Mouse (Mus musculus) 416B (cell line): ENCODE measurements at regions not wholly inside any gene's neighbourhood (a gene's known extent, or its start where the extent isn't known, plus 50 kb on each side); places are given as distances from the start of the nearest gene placed in this dataset.

Experiments used
- DNase-seq: peaks from one replicate; pipeline ENCODE4 v3.0.0; 2011; ENCODE audit warnings: low read depth

DNA sequence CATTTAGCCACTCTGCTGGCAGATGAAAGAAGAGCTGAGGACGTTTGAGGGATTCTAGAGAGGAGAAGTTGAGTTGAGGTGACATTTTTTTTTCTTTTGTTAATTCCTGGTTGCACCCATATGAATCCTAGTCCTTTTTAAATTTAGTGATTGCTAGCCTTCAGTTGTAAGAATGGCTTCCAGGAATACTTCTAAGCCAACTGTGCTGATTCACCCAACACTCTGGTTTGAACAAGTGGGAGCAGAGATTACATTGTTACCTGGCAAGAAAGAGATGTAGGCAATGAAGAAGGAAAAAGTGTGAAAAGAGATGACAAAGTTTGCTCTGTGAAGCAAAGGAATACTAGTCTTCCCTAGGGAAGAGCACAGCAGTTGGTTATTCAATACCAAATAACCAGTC is 261.1 kb upstream of the Kcnq5 start:
- DNase-seq, result no peak

DNA sequence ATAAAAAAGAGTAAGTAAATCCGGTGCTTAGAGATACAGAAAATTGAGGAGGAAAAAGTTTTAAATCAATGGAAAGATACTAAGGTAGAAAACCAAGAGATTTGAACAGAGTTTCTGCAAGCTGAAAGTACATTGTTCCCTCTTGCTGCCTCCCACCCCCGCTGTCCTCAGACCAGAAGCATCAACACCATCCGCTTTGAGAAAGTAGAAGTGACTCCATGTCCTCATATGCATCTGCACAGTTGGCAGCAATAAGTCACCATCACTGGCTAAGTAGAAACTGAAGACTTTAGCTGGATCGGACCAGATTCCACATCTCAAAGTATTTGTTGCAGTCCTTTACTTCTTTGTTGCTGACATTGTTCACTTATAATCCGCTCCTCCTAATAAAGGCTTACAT is 250.1 kb upstream of the Kcnq5 start:
- DNase-seq, result no peak

DNA sequence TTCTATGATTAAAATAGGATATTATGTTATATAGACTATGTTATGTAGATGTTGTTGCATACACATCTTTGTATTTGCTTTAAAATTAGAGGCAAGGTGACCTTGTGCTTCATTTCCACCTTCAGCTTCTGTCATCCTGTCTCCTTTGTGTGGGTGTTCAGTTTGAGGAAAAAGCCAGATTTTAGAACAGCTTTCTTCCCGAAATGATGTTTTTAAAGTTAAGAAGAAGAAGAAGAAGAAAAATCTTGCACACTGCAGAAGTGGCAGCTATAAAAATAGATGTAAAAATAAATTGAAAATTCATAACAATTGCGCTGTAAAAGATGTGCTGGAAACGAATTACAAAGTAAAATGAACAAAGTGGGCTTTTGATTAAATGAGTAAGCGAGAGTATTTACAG is 249.5 kb upstream of the Kcnq5 start:
- DNase-seq, result no peak

DNA sequence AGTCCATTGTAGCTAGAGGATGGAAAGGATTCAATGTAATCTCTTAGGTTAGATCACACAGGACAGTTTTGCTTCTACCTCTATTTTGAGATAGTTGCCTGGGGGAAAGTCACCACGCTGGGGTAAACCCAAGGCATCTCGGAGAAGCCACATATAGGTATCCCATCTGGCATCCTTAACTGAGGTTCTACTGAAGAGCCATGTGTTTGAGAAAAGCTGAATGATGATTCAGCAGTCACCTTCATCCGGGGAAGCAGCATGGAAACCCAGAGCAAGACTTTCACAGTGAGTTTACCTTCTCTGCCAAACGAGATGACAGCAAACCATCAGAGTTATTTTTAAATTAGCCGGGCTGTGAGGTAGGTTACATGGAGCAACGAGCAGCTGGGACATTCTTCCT is 248.9 kb upstream of the Kcnq5 start:
- no peak for DNase-seq

DNA sequence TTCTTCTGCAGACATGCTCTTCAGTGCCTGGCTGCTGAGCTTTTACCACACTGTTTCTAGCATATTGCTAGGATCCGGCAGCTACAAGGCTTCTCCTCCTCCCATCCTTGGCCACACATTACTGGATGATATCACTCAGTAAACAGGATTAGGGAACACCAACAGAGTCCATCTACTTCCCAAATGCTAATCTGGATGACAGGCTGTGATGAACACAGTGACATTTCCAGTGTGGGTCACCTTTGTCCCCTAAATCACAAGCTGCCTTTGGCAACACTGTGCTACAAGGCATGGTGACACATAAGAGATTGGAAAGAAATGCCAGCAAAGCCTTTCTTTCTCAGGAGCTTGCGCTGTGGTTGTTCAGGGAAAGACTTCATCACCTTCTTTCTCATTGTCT is 246.5 kb upstream of the Kcnq5 start:
- DNase-seq, result no peak

DNA sequence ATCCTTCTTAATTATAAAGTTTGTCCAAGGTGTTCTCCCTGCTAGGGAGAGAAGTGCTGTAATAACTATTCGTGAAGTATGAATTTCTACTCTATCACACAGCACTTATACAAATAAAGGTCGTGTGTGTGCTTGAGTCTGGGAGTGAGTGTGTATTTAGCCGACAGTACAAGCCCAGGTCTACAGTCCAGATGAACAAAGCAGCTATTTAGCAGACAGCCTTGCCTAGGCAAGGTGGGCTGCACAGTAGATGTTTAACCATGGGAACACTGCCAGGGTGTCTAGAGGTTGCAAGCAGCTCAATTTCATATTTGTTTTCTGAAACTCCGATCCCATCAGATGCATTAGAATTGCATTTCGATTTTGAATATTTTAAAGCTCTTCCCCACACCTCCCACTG is 245.2 kb upstream of the Kcnq5 start:
- DNase-seq, result no peak

DNA sequence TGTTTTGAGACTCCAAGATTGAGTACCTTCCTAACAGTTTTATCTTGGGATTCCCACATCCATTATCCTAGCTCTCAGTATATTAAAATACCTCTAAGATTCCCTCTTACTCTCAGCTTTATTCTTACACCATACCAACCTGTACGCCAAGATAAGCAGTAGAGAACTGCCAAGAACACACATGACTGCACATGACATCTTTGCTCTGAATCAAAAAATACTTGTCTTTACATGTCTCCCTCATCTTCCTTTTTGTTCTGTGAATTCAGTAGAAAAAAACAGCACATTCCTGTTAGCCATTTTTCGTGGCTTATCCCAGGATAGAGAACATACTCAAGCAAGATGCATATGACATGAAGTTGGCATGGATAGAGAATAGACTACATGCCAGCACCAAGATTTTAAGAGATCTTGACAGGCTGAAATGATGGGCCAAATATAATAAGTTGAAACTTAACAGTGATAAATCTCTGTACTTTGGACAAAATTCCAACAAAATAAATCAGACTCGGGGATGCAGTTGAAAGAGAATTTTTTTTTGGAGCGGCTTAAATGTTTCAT is 206.0 kb upstream of the Kcnq5 start:
- no peak for DNase-seq

DNA sequence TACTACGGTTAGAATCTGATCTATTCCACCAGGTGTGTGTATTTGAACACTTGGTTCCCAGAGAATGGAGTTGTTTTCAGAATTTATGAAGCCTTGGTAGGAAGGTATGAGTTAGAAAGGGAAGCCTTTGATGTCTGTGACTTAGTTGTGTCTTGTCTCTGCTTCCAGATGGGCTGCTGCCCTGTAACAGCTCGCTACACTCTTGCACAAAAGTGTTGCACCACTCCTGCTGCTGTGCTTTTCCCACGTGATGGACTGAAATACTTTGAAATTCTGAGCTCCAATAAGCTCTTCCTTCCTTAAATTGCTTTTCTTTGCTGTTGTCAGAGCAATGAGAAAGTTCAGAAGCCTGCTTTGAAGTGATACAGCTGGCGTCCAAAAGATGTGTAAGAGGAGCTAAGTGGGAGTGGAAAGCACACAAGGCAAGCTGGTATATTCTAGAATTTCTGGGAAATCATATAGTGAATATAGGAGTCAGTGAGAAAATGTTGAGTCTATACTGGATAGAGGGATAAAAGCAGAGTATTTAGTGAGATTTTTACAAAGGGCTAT is 174.9 kb upstream of the Kcnq5 start:
- DNase-seq, result no peak

DNA sequence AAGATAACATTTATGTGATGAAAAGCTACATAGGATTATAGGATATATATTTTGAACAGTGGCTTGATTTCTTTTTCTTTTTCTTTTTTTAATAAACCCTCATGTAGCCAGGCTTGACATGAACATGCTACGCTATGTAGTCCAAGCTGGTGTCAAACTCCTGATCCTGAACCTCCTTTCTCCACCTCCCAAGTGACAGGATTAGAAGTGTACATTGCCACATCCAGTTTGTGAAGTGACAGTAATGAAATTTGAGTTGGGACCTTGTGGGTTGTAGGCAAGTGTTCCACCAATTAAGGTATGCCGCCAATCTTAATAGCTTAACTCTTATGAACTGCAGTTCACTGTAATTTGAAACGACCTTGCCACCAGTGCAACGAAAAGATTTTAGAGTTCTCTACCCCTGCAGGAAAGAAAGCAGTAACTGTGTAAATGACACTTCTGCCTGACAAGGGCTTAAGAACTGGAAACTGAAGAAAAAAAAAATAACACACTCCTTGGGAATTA is 156.6 kb upstream of the Kcnq5 start:
- DNase-seq, result no peak

DNA sequence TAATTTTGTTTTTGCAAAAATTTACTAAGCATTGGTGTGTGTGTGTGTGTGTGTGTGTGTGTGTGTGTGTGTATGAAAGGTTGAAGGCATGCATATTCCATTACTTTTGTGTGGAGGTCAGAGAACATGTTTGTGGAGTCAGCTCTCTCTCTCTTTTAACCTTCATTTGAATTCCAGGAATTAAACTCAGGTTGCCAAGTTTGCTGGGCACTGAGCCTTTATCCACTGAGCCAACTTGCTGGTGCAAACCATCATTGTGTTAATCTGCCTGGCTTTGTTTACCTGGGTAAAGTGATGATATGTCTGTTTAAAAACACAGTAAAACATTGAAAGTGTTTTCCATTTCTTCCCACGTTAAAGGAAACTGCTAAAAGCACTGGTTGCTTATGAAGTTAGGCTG is 154.7 kb upstream of the Kcnq5 start:
- DNase-seq, result no peak

DNA sequence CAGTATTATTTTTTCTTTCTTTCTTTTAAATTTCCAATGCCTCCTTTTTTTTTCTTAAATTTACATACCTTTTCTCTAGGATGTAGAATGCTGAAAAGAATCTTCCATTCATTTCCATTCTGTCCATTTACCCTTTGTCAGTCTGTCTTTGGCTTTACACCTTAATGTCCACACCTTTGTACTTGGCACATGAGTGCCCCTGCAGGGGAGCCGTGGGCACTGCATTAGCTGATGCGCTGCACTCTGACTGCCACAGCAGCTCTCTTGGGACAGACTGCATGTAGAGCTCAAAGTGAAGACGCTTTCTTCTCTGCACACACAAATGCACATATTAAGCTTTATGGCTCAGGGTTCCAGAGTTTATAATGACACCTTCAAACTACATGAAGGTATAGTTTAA is 143.8 kb upstream of the Kcnq5 start:
- DNase-seq, result peak; percentile 9

DNA sequence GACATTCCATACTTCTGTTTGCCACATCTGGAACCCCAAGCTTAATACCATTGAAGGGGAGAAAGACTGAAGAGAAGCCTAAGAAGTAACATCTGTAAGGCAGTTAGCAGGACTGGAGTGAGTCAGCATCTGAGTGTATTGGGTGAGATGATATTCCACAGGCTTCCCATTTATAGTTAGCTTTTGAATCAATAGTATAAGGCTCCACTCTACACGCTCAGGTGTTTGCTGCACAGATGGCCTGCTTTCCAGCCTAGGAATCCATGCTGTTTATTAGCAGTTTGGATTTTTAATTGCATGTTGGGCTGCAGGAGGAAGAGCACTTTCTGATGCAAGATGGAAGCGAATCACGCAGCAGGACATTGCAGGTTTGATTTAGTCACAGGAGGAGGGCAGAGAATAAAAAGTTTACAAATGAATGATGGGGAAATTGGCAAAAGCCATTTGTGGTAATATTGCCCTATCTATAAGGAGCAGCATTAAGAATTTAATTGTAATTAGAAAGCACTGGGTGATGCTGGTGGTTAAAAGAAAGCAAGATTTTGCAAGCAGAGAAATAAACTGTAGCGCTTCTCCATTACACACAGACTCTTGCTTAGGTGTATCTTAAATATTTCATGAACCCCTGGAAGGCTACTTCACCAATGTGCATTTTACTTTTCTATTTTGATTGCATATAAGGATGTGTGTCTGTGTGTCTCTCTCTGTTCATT is 109.8 kb upstream of the Kcnq5 start:
- no peak for DNase-seq

DNA sequence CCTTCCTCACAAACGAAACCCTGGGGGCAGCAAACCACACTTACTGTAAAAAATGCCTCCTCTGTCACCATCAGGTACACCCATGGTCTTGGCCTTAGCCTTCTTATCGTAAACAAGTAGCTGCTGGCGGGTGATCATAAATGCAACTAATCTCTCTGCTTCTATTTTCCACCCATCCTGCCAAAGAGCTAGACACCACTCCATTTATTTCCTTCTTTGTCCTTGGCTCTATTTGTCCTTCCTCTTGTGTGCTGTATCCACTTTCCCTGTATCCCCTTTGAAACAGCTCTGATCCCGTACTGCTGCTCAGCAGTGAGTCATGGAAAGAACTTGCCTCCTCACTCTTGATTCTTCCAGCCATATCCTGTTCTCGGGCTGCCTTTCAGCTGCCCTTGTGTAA is 108.3 kb upstream of the Kcnq5 start:
- no peak for DNase-seq
